ENCODE assay signal across 9 mouse cellular contexts in genomic region chr6:47314507-47315334, GRCm38 (mm10).
DNase-seq lines count a peak whose midpoint lies in the region; ATAC-seq and TF ChIP-seq lines count a peak whose summit lies in the region.
"Had no signal": no experiment of that assay in that cellular context is flagged by ENCODE, and none has a peak within 500 bp of the region (broad histone marks: within the 10 kb centered on the region; RNA-seq: fewer than 3 reads in every experiment).

No protein-coding gene starts in this region.

- peaks cover 7% of the 10 kb centered on the region for H3K27me3 ChIP-seq in Patski
- no peaks in the 10 kb centered on the region for H3K27me3 ChIP-seq in forebrain, embryonic 10.5 days (ENCODE audit: poor library complexity, severe bottlenecking)
- H3K27me3 ChIP-seq in kidney, embryonic 14.5 days (ENCODE audit: control insufficient read depth, insufficient read depth, low read length) = no peaks in the 10 kb centered on the region
- no peaks in the 10 kb centered on the region for H3K27me3 ChIP-seq in midbrain, embryonic 14.5 days (ENCODE audit: control insufficient read depth, insufficient read depth, low read length)

- peaks cover 27% of the 10 kb centered on the region for H3K4me1 ChIP-seq in forebrain, embryonic 10.5 days
- H3K4me1 ChIP-seq in kidney, embryonic 14.5 days (ENCODE audit: control insufficient read depth, insufficient read depth, low read length) = 0 out of 2 replicates have a peak, but pooled peaks cover 6% of the 10 kb centered on the region
- H3K4me1 ChIP-seq in midbrain, embryonic 14.5 days (ENCODE audit: control insufficient read depth, insufficient read depth, low read length) = peaks cover 9% of the 10 kb centered on the region; the same call in 1 of the 2 replicates

- H3K4me2 ChIP-seq in kidney, embryonic 14.5 days (replicated peaks; ENCODE audit: low read depth, low read length) = peak overlapping the region; percentile 34; the same call in 1 of the 2 replicates
- H3K4me2 ChIP-seq in midbrain, embryonic 14.5 days (ENCODE audit: low read length) = peak overlapping the region; percentile 43

- H3K4me3 ChIP-seq in forebrain, embryonic 10.5 days = peak overlapping the region; percentile 29
- H3K4me3 ChIP-seq in kidney, embryonic 14.5 days (ENCODE audit: low read length) = peak overlapping the region; percentile 22
- H3K4me3 ChIP-seq in midbrain, embryonic 14.5 days (replicated peaks; ENCODE audit: low read depth, low read length) = peak overlapping the region; percentile 14; the same call in 1 of the 2 replicates
- H3K4me3 ChIP-seq: erythroblast, embryonic 14.5 days had no signal

- H3K36me3 ChIP-seq in forebrain, embryonic 10.5 days (replicated peaks) = no peaks in the 10 kb centered on the region
- H3K36me3 ChIP-seq in kidney, embryonic 14.5 days (ENCODE audit: control insufficient read depth, insufficient read depth, low read length) = no peaks in the 10 kb centered on the region
- no peaks in the 10 kb centered on the region for H3K36me3 ChIP-seq in midbrain, embryonic 14.5 days (ENCODE audit: control insufficient read depth, insufficient read depth, low read length)

- no peaks in the 10 kb centered on the region for H3K9me3 ChIP-seq in forebrain, embryonic 10.5 days
- no peaks in the 10 kb centered on the region for H3K9me3 ChIP-seq in kidney, embryonic 14.5 days (ENCODE audit: control insufficient read depth, low read length)
- no peaks in the 10 kb centered on the region for H3K9me3 ChIP-seq in midbrain, embryonic 14.5 days (ENCODE audit: control insufficient read depth, low read length)

- CTCF ChIA-PET in Patski (lab: Charles Lee) = interaction anchor here (1.0 to 1.4 kb wide), 3 partner anchors 40 to 332 kb away, joined by 3 to 5 read pairs (median 4); no protein-coding TSS in a partner anchor

- H3K9ac ChIP-seq in kidney, embryonic 14.5 days (ENCODE audit: low read depth, low read length) = no peak overlapping the region
- H3K9ac ChIP-seq in midbrain, embryonic 14.5 days (replicated peaks; ENCODE audit: low read length) = 0 out of 2 replicates have a peak overlapping the region, but pooled peaks have one; percentile 16

- peak; percentile 50 for TF ChIP-seq CTCF in Patski (IDR thresholded peaks at IDR 0.05)

- POLR2A ChIA-PET in Patski (lab: Charles Lee) = interaction anchor here (0.6 kb wide), 1 partner anchor 15 kb away, joined by 4 read pairs; no protein-coding TSS in a partner anchor

- H3K27ac ChIP-seq in forebrain, embryonic 10.5 days = peak overlapping the region; percentile 49; the same call in 1 of the 2 replicates
- H3K27ac ChIP-seq in kidney, embryonic 14.5 days (ENCODE audit: low read depth, low read length) = no peak overlapping the region
- no peak overlapping the region for H3K27ac ChIP-seq in midbrain, embryonic 14.5 days (replicated peaks; ENCODE audit: low read depth, low read length)

- in situ Hi-C loops in Patski (cut with MboI; ENCODE audit: low pct_unique_long_range_greater_than_20kb) = loop anchor here (10.0 kb wide), 1 partner anchor 310 kb away; no protein-coding TSS in a partner anchor

- ATAC-seq in Patski = no peak
- ATAC-seq in kidney, embryonic 14.5 days (ENCODE audit: low FRiP score, low TSS enrichment) = peak; percentile 78
- ATAC-seq in midbrain, embryonic 14.5 days (ENCODE audit: low FRiP score, low TSS enrichment) = no peak
- no peak; the same call in 1 of the 2 replicates for ATAC-seq in erythroblast, adult 5-6 weeks (replicated peaks; ENCODE audit: low FRiP score, poor library complexity, severe bottlenecking)

- DNase-seq in left cerebral cortex, adult 11 months (ENCODE audit: low spot score) = peak; percentile 31
- no peak for DNase-seq in left cerebral cortex, adult 8-10 months (ENCODE audit: low spot score in 2 of 2)
- no peak for DNase-seq in Patski (ENCODE audit: low read depth, low spot score)
- no peak for DNase-seq in forebrain, embryonic 10.5 days (ENCODE audit: extremely low spot score, low spot score)
- DNase-seq in midbrain, embryonic 14.5 days = peak; percentile 85
- DNase-seq in right cerebral cortex, postnatal 10 days (ENCODE audit: low spot score in 2 of 2) = no peak

- WGBS in forebrain, embryonic 10.5 days = 63% methylated on average over 15 of the region's 15 CpGs
- WGBS in kidney, embryonic 14.5 days = 53% methylated on average over 15 of the region's 15 CpGs
- WGBS in midbrain, embryonic 14.5 days = 58% methylated on average over 15 of the region's 15 CpGs

Comparison
In these comparisons a context has a peak if more than half of its experiments do, and no peak if none do; other contexts are left out.
1. DNase-seq: peak in left cerebral cortex, adult 11 months (single experiment) and midbrain, embryonic 14.5 days (single experiment); none in left cerebral cortex, adult 8-10 months (0 of 2), Patski (single experiment), forebrain, embryonic 10.5 days (single experiment) and right cerebral cortex, postnatal 10 days (0 of 2).
2. Peak in every context shown above with its lines, with median percentiles within 50 percentile points of each other: H3K4me3 ChIP-seq.